Comparison of ENCODE assay signal across 8 mouse cellular contexts in the genomic region with DNA sequence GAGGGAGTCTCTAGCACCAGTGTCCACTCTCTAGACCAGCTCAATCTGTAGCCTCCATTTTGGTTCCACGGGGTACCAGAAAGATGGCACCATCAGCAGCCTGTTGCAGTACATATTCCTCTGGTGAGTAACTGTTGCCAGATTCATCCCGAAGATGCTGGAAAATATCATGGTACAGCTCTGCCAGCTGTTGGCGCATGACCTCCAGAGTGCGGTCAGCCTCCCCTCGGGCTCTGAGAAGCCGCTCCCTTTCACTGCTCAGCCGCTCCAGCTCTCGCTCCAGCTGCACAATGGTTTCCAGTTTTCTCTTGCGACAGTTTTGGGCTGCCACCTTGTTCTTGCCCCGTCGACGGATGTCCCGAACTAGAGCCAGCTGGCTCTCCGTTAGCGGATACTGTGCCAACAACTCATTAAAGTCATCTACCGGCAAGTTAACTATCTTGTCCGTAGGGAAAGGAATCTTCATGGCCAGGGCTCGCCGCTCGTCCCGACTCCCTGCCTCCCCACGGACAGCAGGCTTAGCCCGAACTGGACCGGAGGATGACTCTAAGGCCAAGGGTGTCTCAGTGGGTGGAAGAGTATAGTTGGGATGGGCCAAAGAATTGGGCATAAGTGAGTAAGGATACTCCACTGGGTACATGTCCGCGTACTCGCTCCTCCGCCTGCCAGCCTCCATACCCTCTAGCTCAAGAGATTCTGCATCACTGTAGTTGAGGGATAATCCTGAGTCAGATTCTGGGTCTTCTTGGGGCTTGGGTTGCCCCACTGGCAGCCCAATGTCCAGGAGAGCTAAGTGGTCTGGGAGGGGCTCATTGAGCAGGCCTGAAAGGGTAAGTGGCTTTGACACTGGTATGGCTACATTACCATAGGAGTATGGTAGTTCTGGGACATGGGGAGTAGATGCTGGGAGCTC. TPM values are rescaled to one million over a fixed set of nuclear protein-coding genes. Genes with fewer than 3 reads are reported as not detected.
DNase-seq lines count a peak whose midpoint lies in the region; ATAC-seq lines count a peak whose summit lies in the region.

No protein-coding gene starts in this region.

- ATAC-seq in erythroblast, adult 5-6 weeks (replicated peaks; ENCODE audit: low FRiP score, poor library complexity, severe bottlenecking), result no peak
- ATAC-seq in neural tube, embryonic 11.5 days (ENCODE audit: insufficient read depth, low FRiP score, low TSS enrichment), result no peak
- no peak for ATAC-seq in cerebellum, adult (ENCODE audit: insufficient number of reproducible peaks, low FRiP score, low TSS enrichment)

- peak overlapping the region; percentile 56 for H3K4me3 ChIP-seq in erythroblast, embryonic 14.5 days (replicated peaks)
- no peak overlapping the region for H3K4me3 ChIP-seq in neural tube, embryonic 11.5 days (ENCODE audit: low read depth, low read length)

- no peaks in the 10 kb centered on the region; the same call in 1 of the 2 replicates for H3K9me3 ChIP-seq in erythroblast, embryonic 14.5 days (ENCODE audit: control insufficient read depth, low read length)
- H3K9me3 ChIP-seq in neural tube, embryonic 11.5 days (ENCODE audit: control insufficient read depth, low read length), result no peaks in the 10 kb centered on the region

- peaks cover 87% of the 10 kb centered on the region for H3K4me1 ChIP-seq in erythroblast, embryonic 14.5 days (ENCODE audit: control insufficient read depth)
- H3K4me1 ChIP-seq in neural tube, embryonic 11.5 days (ENCODE audit: control insufficient read depth, insufficient read depth, low read length), result peaks cover 4% of the 10 kb centered on the region; the same call in 1 of the 2 replicates

- peak; percentile 38 for DNase-seq in retina, postnatal 1 day
- DNase-seq in retina, embryonic 14.5 days (ENCODE audit: low spot score), result no peak
- DNase-seq in induced T-regulatory cell, adult 2 months (ENCODE audit: low read depth), result peak; percentile 17
- peak; percentile 44 for DNase-seq in neural tube, embryonic 11.5 days (ENCODE audit: low spot score)
- no peak for DNase-seq in ovary, postnatal 14 days (ENCODE audit: low spot score)

- 0 out of 2 replicates have a peak overlapping the region, but pooled peaks have one; percentile 34 for H3K27ac ChIP-seq in neural tube, embryonic 11.5 days (ENCODE audit: low read depth, low read length)

- no peaks in the 10 kb centered on the region; the same call in 1 of the 2 replicates for H3K27me3 ChIP-seq in erythroblast, embryonic 14.5 days (ENCODE audit: control insufficient read depth)
- H3K27me3 ChIP-seq in neural tube, embryonic 11.5 days (ENCODE audit: control insufficient read depth, insufficient read depth, low read length), result no peaks in the 10 kb centered on the region

- peaks cover 94% of the 10 kb centered on the region for H3K36me3 ChIP-seq in erythroblast, embryonic 14.5 days (ENCODE audit: control insufficient read depth)
- H3K36me3 ChIP-seq in neural tube, embryonic 11.5 days (ENCODE audit: control insufficient read depth, insufficient read depth, low read length), result peaks cover 21% of the 10 kb centered on the region

- H3K9ac ChIP-seq in neural tube, embryonic 11.5 days (ENCODE audit: low read length), result no peak overlapping the region

- H3K4me2 ChIP-seq in neural tube, embryonic 11.5 days (ENCODE audit: low read depth), result no peak overlapping the region

- WGBS in neural tube, embryonic 11.5 days, result 83% methylated on average over 28 of the region's 28 CpGs

RNA-seq across cellular contexts. Expression of a gene that starts 8.4 kb away (rescaled TPM):
- 6.0 and 6.4 TPM in 2 replicates for polyA plus RNA-seq in erythroblast, embryonic 14.5 days (2012)
- 130 and 135 TPM in 2 replicates for total RNA-seq in erythroblast, adult 5-6 weeks (2015; ENCODE audit: low replicate concordance)
- 189 and 286 TPM in 2 replicates for total RNA-seq in erythroblast, adult 5-6 weeks (2017; ENCODE audit: low replicate concordance)
- 1,373 and 1,392 TPM in 2 replicates for polyA plus RNA-seq in neural tube, embryonic 11.5 days (2014; fragmentation: Nextera tagmentation; extraction: Ambion mirVana)

RNA-seq across cellular contexts. Expression of a gene that starts 9.0 kb away (rescaled TPM):
- 0.74 and 0.95 TPM in 2 replicates for polyA plus RNA-seq in erythroblast, embryonic 14.5 days (2012)
- 42.0 and 42.1 TPM in 2 replicates for total RNA-seq in erythroblast, adult 5-6 weeks (2015; ENCODE audit: low replicate concordance)
- 49.5 and 57.4 TPM in 2 replicates for total RNA-seq in erythroblast, adult 5-6 weeks (2017; ENCODE audit: low replicate concordance)
- 187 and 189 TPM in 2 replicates for polyA plus RNA-seq in neural tube, embryonic 11.5 days (2014; fragmentation: Nextera tagmentation; extraction: Ambion mirVana)

RNA-seq across cellular contexts. Expression of a gene that starts 9.5 kb away (rescaled TPM):
- polyA plus RNA-seq in erythroblast, embryonic 14.5 days (2012), result 46.0 and 48.8 TPM in 2 replicates
- total RNA-seq in erythroblast, adult 5-6 weeks (2015; ENCODE audit: low replicate concordance), result 449 and 473 TPM in 2 replicates
- total RNA-seq in erythroblast, adult 5-6 weeks (2017; ENCODE audit: low replicate concordance), result 629 and 671 TPM in 2 replicates
- polyA plus RNA-seq in neural tube, embryonic 11.5 days (2014; fragmentation: Nextera tagmentation; extraction: Ambion mirVana), result 6.5 and 7.3 TPM in 2 replicates

RNA-seq across cellular contexts. Expression of a gene that starts 23.9 kb away (rescaled TPM):
- polyA plus RNA-seq in erythroblast, embryonic 14.5 days (2012), result 8.2 and 9.1 TPM in 2 replicates
- total RNA-seq in erythroblast, adult 5-6 weeks (2015; ENCODE audit: low replicate concordance), result 123 and 131 TPM in 2 replicates
- 54.0 and 56.5 TPM in 2 replicates for total RNA-seq in erythroblast, adult 5-6 weeks (2017; ENCODE audit: low replicate concordance)
- 307 and 317 TPM in 2 replicates for polyA plus RNA-seq in neural tube, embryonic 11.5 days (2014; fragmentation: Nextera tagmentation; extraction: Ambion mirVana)

Comparison
In these comparisons a context has a peak if more than half of its experiments do, and no peak if none do; other contexts are left out.
1. DNase-seq: peak in retina, postnatal 1 day (single experiment), induced T-regulatory cell, adult 2 months (single experiment) and neural tube, embryonic 11.5 days (single experiment); none in retina, embryonic 14.5 days (single experiment) and ovary, postnatal 14 days (single experiment).
2. RNA of a gene that starts 8.4 kb away (polyA plus RNA-seq): 1,373 to 1,392 TPM in neural tube, embryonic 11.5 days; 6.0 to 6.4 TPM in erythroblast, embryonic 14.5 days; every median in the first group is over 100 times any median in the second.
3. RNA of a gene that starts 9.0 kb away (polyA plus RNA-seq): 187 to 189 TPM in neural tube, embryonic 11.5 days; 0.74 to 0.95 TPM in erythroblast, embryonic 14.5 days; every median in the first group is over 10 times any median in the second.